Mouse (Mus musculus) neural tube, embryonic 14.5 days (tissue): ENCODE data around the gene R3hcc1l. TPM values are rescaled to one million over a fixed set of nuclear protein-coding genes. Genes with fewer than 3 reads are reported as not detected.

Experiments
- ATAC-seq: fragments of 200-750 bp; cut with Nextera tagmentation; 2 replicates; pipeline ENCODE4 v1.8.0; 2017; ENCODE audit warnings: low read depth, mild to moderate bottlenecking, moderate TSS enrichment, moderate library complexity
- H3K27ac ChIP-seq: fragments of 300-500 bp; sonication (generic); 2 replicates; pipeline ENCODE4 v1.5.1; 2014; ENCODE audit warnings: low read depth, mild to moderate bottlenecking, control low read depth, low read length, moderate library complexity, mixed read lengths
- H3K27me3 ChIP-seq: fragments of 300-500 bp; sonication (generic); 2 replicates; pipeline ENCODE4 v1.6.1; 2014; ENCODE audit warnings: low read length; ENCODE audit not compliant: control insufficient read depth, insufficient read depth
- H3K36me3 ChIP-seq: fragments of 300-500 bp; sonication (generic); 2 replicates; pipeline ENCODE4 v1.6.1; 2014; ENCODE audit warnings: low read length, mixed read lengths; ENCODE audit not compliant: control insufficient read depth, insufficient read depth
- H3K4me1 ChIP-seq: fragments of 300-500 bp; sonication (generic); 2 replicates; pipeline ENCODE4 v1.6.1; 2014; ENCODE audit warnings: low read length; ENCODE audit not compliant: control insufficient read depth, insufficient read depth
- H3K4me2 ChIP-seq: fragments of 300-500 bp; sonication (generic); 2 replicates; pipeline ENCODE4 v1.6.1; 2014; ENCODE audit warnings: mild to moderate bottlenecking, low read depth, low read length, control low read depth
- H3K4me3 ChIP-seq: fragments of 300-500 bp; sonication (generic); 2 replicates; pipeline ENCODE4 v1.5.1; 2014; ENCODE audit warnings: low read depth, low read length, control low read depth, mixed read lengths
- H3K9ac ChIP-seq: fragments of 300-500 bp; sonication (generic); replicated peaks from 2 replicates; pipeline ENCODE4 v1.6.1; 2014; ENCODE audit warnings: low read depth, mild to moderate bottlenecking, control low read depth, low read length, mixed read lengths
- H3K9me3 ChIP-seq: fragments of 300-500 bp; sonication (generic); 2 replicates; pipeline ENCODE4 v1.6.1; 2016; ENCODE audit warnings: low read length; ENCODE audit not compliant: control insufficient read depth
- WGBS: fragments of 180-500 bp; shearing (Covaris S2); extraction: QIAGEN DNeasy Blood & Tissue Kit; methylation state at CpG from one replicate; pipeline ENCODE4 v1.1.7; 2014; 5-methylcytosine and 5-hydroxymethylcytosine counted together
- polyA plus RNA-seq: library from polyadenylated mRNA; unstranded; fragments of >200 nt; fragmentation: Nextera tagmentation; extraction: Ambion mirVana; gene quantifications from 2 replicates; pipeline ENCODE4 v1.2.1, GENCODE M21; 2014

Gene R3hcc1l
- polyA plus RNA-seq, 1 experiment from 2014 or later = 12.7 TPM

DNA sequence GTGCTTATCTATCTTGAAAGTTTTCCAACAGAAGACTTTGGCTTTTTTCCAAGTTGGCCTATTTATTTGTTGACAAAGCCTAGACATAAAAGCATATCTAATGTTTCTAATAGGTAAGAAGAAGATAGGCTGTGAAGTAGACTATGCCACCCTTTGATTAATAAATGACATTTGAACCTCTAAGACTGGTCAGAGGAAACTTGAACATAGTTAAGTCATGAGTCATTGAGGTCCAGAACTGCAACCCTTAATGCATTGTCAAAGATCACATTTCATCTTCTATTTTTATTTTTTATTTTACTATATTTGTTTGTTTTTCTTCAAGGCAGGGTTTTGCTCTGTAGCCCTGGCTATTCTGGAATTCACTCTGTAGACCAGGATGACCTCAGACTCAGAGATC is 48.5 kb downstream of the R3hcc1l start:
- H3K9me3 ChIP-seq = no peaks in the 10 kb centered on the region
- H3K4me1 ChIP-seq = peaks cover 6% of the 10 kb centered on the region; the same call in 1 of the 2 replicates
- no peak overlapping the region for H3K9ac ChIP-seq
- H3K4me2 ChIP-seq = no peak overlapping the region
- no peaks in the 10 kb centered on the region for H3K36me3 ChIP-seq
- H3K4me3 ChIP-seq = no peak overlapping the region
- no peak overlapping the region for H3K27ac ChIP-seq
- H3K27me3 ChIP-seq = no peaks in the 10 kb centered on the region
- no peak for ATAC-seq

DNA sequence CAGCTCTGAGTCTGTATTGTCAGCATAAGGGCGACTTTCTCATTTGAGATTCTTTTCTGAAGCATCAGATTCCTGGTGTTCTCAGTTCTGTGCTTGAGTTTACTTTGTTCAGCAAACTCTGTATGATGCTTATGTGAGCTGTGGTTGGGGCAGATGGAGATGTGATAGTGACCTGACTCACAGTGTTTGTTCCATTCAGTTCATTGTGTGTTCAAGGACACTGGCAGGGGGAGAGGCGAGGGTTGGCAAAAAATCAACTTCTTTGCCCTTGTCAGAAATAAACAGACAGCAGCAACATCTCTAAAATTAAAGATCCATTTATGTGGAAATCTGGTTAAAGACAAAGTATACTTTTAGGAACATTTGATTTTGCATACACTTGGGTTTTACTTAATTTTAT is 50.5 kb downstream of the R3hcc1l start:
- Histone ChIP-seq H3K4me3 (no peak overlapping the region), H3K4me2 (no peak overlapping the region), H3K4me1 (peaks cover 6% of the 10 kb centered on the region; the same call in 1 of the 2 replicates), H3K36me3 (no peaks in the 10 kb centered on the region), H3K9me3 (no peaks in the 10 kb centered on the region), H3K27ac (no peak overlapping the region), H3K27me3 (no peaks in the 10 kb centered on the region), H3K9ac (no peak overlapping the region)
- WGBS = 82% methylated on average over 2 of the region's 2 CpGs
- ATAC-seq = no peak

DNA sequence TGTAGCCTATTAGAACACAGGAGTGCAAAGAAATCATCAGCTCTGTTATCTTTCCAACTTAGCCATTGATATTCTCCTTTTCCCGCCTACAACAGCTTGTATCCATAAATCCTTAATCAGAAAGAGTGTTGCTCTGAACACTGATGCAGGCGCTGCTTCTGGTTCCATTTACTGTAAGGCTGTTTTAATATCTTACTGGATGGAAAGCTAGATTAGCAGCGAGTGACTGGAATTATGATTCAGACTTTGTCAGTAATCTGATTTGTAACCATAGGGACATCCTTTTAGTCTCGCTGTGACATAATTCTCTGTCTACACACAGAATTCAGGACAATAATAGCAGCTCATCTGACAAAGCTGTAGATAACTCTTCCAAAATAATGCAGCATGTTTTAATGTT is 52.7 kb downstream of the R3hcc1l start:
- H3K4me3 ChIP-seq = no peak overlapping the region
- WGBS = 72% methylated on average over 4 of the region's 4 CpGs
- no peaks in the 10 kb centered on the region for H3K9me3 ChIP-seq
- H3K4me1 ChIP-seq = peaks cover 6% of the 10 kb centered on the region; the same call in 1 of the 2 replicates
- H3K4me2 ChIP-seq = no peak overlapping the region
- no peaks in the 10 kb centered on the region for H3K27me3 ChIP-seq
- no peak overlapping the region for H3K27ac ChIP-seq
- H3K9ac ChIP-seq = no peak overlapping the region
- ATAC-seq = no peak
- H3K36me3 ChIP-seq = no peaks in the 10 kb centered on the region

DNA sequence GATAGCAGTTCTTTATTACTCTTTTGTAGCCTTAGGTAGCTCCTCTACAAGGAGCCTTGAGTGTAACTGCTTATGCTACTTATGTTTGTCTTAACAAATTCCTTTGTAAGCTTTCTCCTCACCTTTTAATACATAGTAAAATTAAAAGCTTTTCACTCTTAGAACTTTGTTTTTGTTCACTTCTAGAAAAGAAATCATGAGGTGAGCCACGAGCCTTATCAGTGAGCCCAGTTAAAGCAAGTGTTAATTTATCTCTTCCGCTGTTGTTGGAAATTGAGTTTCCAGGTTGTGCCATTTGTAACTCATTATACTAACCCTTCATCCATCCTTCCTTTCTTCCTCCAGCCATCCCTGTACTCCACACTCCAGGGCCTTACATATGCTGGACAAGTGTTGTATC is 56.8 kb downstream of the R3hcc1l start:
- Histone ChIP-seq H3K27me3 (no peaks in the 10 kb centered on the region), H3K4me2 (no peak overlapping the region), H3K27ac (no peak overlapping the region), H3K4me3 (no peak overlapping the region), H3K9ac (no peak overlapping the region), H3K4me1 (peaks cover 6% of the 10 kb centered on the region; the same call in 1 of the 2 replicates), H3K9me3 (no peaks in the 10 kb centered on the region), H3K36me3 (no peaks in the 10 kb centered on the region)
- ATAC-seq = no peak
- WGBS = 91% methylated on average over 2 of the region's 2 CpGs

DNA sequence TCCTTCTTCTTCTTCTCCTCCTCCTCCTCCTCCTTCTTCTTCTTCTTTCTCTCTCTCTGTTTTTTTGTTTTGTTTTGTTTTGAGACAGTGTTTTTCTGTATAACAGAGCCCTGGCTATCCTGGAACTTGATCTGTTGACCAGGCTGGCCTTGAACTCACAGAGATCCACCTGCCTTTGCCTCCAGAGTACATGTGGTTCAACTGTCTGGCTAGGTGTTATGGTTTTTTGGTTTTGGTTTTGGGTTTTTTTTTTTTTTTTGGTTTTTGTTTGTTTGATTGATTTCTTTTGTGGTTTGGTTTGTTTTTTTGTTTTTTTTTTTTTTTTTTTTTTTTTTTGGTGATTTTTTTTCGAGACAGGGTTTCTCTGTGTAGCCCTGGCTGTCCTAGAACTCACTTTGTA is 58.3 kb downstream of the R3hcc1l start:
- ATAC-seq = no peak
- H3K36me3 ChIP-seq = no peaks in the 10 kb centered on the region
- H3K27me3 ChIP-seq = no peaks in the 10 kb centered on the region
- 100% methylated on average over 1 of the region's 1 CpGs for WGBS
- no peaks in the 10 kb centered on the region for H3K9me3 ChIP-seq
- no peak overlapping the region for H3K4me3 ChIP-seq
- no peak overlapping the region for H3K9ac ChIP-seq
- H3K4me1 ChIP-seq = no peaks in the 10 kb centered on the region
- no peak overlapping the region for H3K4me2 ChIP-seq
- no peak overlapping the region for H3K27ac ChIP-seq

DNA sequence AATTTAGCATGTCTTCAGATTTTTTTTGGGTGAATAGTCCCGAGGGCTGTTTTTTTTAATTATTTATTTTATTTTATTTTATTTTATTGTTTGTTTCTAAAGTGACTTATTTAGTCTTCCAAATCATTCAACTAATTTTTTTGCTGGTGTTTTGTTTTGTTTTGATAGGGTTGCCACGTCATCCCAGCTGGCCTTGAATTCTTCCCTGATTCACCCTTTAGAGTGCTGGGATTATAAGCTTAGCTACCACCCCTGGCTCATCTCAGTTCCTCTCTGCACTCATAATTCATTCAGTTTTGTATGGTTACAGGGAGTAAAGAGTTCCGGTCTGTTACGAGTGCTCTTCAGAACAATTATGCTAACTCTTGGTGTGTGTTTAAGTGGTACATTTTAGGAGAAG is 60.1 kb downstream of the R3hcc1l start:
- H3K4me3 ChIP-seq = no peak overlapping the region
- H3K9ac ChIP-seq = no peak overlapping the region
- no peaks in the 10 kb centered on the region for H3K36me3 ChIP-seq
- H3K27ac ChIP-seq = no peak overlapping the region
- WGBS = 87% methylated on average over 4 of the region's 4 CpGs
- no peaks in the 10 kb centered on the region for H3K4me1 ChIP-seq
- H3K27me3 ChIP-seq = no peaks in the 10 kb centered on the region
- no peak for ATAC-seq
- no peak overlapping the region for H3K4me2 ChIP-seq
- no peaks in the 10 kb centered on the region for H3K9me3 ChIP-seq

DNA sequence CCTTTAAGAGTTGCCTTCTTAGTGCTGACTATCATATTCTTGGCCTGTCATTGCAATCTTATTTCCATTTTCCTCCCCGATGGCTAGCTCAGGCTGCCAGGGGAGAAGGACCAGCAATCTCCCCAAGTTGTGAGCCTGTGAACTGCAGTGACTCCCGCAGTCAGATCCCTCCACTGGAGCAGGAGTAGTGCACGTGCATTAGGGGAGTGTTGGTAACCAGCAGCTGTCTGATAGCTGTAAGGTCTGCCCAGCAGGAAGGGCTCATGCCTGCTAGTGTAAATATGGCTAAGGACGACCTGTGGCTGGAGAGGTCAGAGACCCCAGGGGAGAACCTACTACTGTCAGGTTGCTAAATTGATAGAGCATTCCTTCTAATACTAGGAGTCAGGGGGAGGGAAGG is 62.1 kb downstream of the R3hcc1l start:
- H3K36me3 ChIP-seq = no peaks in the 10 kb centered on the region
- no peak overlapping the region for H3K4me3 ChIP-seq
- H3K9ac ChIP-seq = no peak overlapping the region
- WGBS = 42% methylated on average over 4 of the region's 4 CpGs
- no peak overlapping the region for H3K4me2 ChIP-seq
- H3K27me3 ChIP-seq = no peaks in the 10 kb centered on the region
- H3K9me3 ChIP-seq = no peaks in the 10 kb centered on the region
- no peak for ATAC-seq
- H3K4me1 ChIP-seq = no peaks in the 10 kb centered on the region
- no peak overlapping the region for H3K27ac ChIP-seq

DNA sequence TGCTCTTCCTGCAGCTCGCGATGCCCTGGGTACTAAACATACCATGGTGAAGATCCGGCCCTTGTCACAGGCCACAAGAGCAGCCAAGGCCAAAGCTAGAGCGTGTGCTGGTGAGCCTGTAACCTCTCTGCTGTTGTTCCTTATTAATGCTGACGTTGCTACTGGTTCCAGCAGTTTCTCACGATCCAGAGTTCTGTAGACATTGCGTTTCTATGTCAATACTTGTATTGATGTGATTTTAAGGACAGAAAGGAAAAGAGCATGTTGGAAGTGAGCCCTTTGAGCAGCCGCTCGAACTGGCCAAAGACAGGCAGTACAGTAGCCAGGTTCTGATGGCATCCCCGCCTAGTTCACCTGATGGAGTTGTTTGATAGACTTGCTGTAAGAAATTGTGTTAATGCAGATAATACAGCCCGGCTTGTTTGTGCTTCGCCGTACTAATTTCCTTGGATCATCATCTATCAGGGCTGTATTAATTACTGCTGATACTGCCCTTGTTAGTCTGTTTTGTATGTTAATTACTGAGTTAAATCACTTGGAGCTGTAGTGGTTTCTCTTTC is 64.3 kb downstream of the R3hcc1l start:
- ATAC-seq = no peak
- Histone ChIP-seq H3K4me2 (no peak overlapping the region), H3K27me3 (no peaks in the 10 kb centered on the region), H3K4me3 (no peak overlapping the region), H3K36me3 (no peaks in the 10 kb centered on the region), H3K27ac (no peak overlapping the region), H3K9ac (no peak overlapping the region), H3K4me1 (no peaks in the 10 kb centered on the region), H3K9me3 (no peaks in the 10 kb centered on the region)
- 93% methylated on average over 13 of the region's 13 CpGs for WGBS

DNA sequence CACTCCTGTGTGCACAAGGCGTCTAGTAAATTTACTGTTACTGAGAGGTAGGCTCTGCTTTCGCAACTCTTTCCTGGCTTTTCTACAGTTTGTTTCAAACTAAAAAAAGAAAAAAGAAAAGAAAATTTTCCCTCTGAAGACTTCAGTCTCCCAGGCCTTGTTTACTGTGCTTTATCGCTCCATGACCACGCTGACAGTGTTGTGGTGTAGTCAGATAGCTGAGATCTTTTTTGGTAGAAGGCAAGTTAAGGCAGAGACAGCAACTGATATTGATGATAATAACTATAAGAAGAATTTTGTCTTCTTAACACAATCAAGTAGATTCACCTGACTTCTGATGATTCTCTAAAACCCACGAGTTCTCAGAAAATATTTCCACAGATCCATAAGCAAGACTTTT is 65.1 kb downstream of the R3hcc1l start:
- Histone ChIP-seq H3K9ac (no peak overlapping the region), H3K36me3 (no peaks in the 10 kb centered on the region), H3K4me2 (no peak overlapping the region), H3K9me3 (no peaks in the 10 kb centered on the region), H3K4me3 (no peak overlapping the region), H3K4me1 (no peaks in the 10 kb centered on the region), H3K27ac (no peak overlapping the region), H3K27me3 (no peaks in the 10 kb centered on the region)
- ATAC-seq = no peak
- WGBS = 96% methylated on average over 5 of the region's 5 CpGs
